Mouse (Mus musculus): ENCODE results near the gene Wbp2. TPM values are rescaled to one million over a fixed set of nuclear protein-coding genes. Genes with fewer than 3 reads are reported as not detected.

Gene Wbp2
- polyA plus RNA-seq, 1 experiment = 124 TPM

GRCm38 (mm10) chr11:116045173-116045572, 41.6 kb downstream of the Wbp2 start:
- Histone ChIP-seq H3K27ac (replicated peaks; ENCODE audit: low read depth, low read length) (no peak overlapping the region), H3K4me3 (ENCODE audit: insufficient read depth, low read depth, low read length) (no peak overlapping the region), H3K4me1 (ENCODE audit: control insufficient read depth, insufficient read depth, insufficient read length, low read length) (no peaks in the 10 kb centered on the region)

GRCm38 (mm10) chr11:116043286-116043685, 43.5 kb downstream of the Wbp2 start:
- Histone ChIP-seq H3K27ac (replicated peaks; ENCODE audit: low read depth, low read length) (no peak overlapping the region), H3K4me3 (ENCODE audit: insufficient read depth, low read depth, low read length) (no peak overlapping the region), H3K4me1 (ENCODE audit: control insufficient read depth, insufficient read depth, insufficient read length, low read length) (no peaks in the 10 kb centered on the region; the same call in 1 of the 2 replicates)

GRCm38 (mm10) chr11:116042372-116043138, 44.2 kb downstream of the Wbp2 start:
- Histone ChIP-seq H3K27ac (replicated peaks; ENCODE audit: low read depth, low read length) (no peak overlapping the region), H3K4me1 (ENCODE audit: control insufficient read depth, insufficient read depth, insufficient read length, low read length) (no peaks in the 10 kb centered on the region; the same call in 1 of the 2 replicates), H3K4me3 (ENCODE audit: insufficient read depth, low read depth, low read length) (no peak overlapping the region)

DNA sequence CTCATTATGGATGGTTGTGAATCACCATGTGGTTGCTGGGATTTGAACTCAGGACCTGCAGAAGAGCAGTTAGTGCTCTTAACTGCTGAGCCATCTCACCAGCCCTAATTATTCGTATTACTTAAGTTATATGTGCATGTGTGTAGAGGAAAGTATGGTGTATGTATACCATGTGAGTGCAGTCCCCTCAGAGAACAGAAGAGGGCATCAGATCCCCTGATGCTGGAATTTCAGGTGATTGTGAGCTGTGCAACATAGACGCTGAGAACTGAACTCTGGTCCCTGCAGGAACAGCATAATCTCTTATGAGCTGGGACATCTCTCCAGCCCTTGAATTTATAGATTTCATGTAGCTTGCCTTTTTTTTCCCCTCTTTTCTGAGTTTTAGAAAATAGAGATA, 45.0 kb downstream of the Wbp2 start:
- no peaks in the 10 kb centered on the region; the same call in 1 of the 2 replicates for H3K4me1 ChIP-seq (ENCODE audit: control insufficient read depth, insufficient read depth, insufficient read length, low read length)
- H3K4me3 ChIP-seq (ENCODE audit: insufficient read depth, low read depth, low read length) = no peak overlapping the region
- H3K27ac ChIP-seq (replicated peaks; ENCODE audit: low read depth, low read length) = no peak overlapping the region

DNA sequence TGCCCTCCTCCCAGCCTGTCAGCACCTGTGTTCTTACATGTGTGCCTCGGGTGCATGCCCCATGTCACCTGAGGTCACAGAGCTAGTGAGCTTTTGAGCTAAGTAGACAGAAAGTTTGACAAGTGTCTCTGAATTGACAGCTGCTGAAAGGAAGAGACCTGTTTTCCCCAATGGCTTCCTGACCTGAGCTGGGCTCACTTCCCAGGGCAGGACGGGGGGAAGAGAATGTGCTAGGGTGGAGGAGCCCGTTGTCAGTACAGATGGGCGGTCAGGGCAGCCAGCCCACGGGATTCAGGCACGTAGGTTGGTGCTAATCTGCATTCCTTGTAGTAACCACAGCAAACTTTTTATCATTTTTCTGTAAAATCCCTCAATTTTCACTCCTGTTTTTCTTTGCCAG, 46.2 kb downstream of the Wbp2 start:
- Histone ChIP-seq H3K27ac (replicated peaks; ENCODE audit: low read depth, low read length) (no peak overlapping the region), H3K4me3 (ENCODE audit: insufficient read depth, low read depth, low read length) (no peak overlapping the region), H3K4me1 (ENCODE audit: control insufficient read depth, insufficient read depth, insufficient read length, low read length) (no peaks in the 10 kb centered on the region; the same call in 1 of the 2 replicates)

GRCm38 (mm10) chr11:116037826-116038225, 49.0 kb downstream of the Wbp2 start:
- H3K4me3 ChIP-seq (ENCODE audit: insufficient read depth, low read depth, low read length) = no peak overlapping the region
- H3K4me1 ChIP-seq (ENCODE audit: control insufficient read depth, insufficient read depth, insufficient read length, low read length) = no peaks in the 10 kb centered on the region; the same call in 1 of the 2 replicates
- H3K27ac ChIP-seq (replicated peaks; ENCODE audit: low read depth, low read length) = no peak overlapping the region

GRCm38 (mm10) chr11:116036671-116037070, 50.1 kb downstream of the Wbp2 start:
- H3K4me3 ChIP-seq (ENCODE audit: insufficient read depth, low read depth, low read length) = no peak overlapping the region
- peaks cover 1% of the 10 kb centered on the region for H3K4me1 ChIP-seq (ENCODE audit: control insufficient read depth, insufficient read depth, insufficient read length, low read length)
- H3K27ac ChIP-seq (replicated peaks; ENCODE audit: low read depth, low read length) = no peak overlapping the region

GRCm38 (mm10) chr11:116034584-116034983, 52.2 kb downstream of the Wbp2 start:
- H3K4me1 ChIP-seq (ENCODE audit: control insufficient read depth, insufficient read depth, insufficient read length, low read length) = peaks cover 3% of the 10 kb centered on the region
- H3K27ac ChIP-seq (replicated peaks; ENCODE audit: low read depth, low read length) = no peak overlapping the region

DNA sequence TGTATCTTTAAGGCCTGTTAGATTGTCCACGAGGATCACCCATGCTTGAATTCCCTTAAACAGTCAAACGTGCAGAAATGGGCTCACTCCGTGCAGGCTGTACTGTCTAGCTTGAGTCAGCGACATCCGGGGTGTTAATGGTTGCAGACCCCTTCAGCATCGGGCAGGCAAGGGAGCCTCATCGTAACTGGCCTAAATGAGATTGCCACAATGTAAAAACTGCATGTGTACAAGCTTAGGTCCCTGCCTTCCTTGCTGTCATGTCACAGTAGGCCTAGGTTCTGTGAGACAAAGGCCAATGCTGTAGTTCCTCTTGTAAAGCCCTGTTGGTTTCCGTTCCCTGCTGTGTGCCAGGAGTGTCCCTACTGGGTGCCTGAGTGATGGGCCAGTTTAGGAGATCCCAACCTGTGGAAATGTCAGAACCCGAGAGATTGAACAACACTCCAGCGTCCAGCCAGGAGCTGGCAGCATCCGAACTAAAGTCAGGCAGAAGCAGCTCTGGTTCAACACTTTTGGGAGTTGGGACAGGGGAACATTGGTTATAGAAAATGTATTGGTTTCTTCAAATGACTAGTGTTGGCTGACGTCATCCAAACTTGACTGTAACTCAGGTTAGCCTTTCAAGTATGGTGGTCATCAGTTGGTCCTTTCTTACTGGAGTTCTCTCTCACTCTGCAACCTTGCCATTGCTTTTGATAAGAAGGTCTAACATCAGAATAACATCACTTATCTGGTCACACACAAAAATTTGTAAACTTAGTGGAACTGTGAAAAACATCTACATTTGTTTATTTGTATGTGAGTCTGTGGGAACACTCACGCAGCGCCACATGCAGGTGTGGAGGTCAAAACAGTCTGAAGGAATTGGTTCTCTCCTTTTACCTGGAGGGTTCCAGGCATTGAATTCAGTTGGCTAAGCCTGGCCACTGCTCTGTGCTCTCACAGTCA, 55.6 kb downstream of the Wbp2 start:
- peak overlapping the region; percentile 93 for H3K27ac ChIP-seq (replicated peaks; ENCODE audit: low read depth, low read length)
- peaks cover 3% of the 10 kb centered on the region; the same call in 1 of the 2 replicates for H3K4me1 ChIP-seq (ENCODE audit: control insufficient read depth, insufficient read depth, insufficient read length, low read length)
- H3K4me3 ChIP-seq (ENCODE audit: insufficient read depth, low read depth, low read length) = peak overlapping the region; percentile 72

More at GRCm38 (mm10) chr11:116034584-116034983, 52.2 kb downstream of the Wbp2 start:
- no peak overlapping the region for H3K4me3 ChIP-seq (ENCODE audit: insufficient read depth, low read depth, low read length)

DNA sequence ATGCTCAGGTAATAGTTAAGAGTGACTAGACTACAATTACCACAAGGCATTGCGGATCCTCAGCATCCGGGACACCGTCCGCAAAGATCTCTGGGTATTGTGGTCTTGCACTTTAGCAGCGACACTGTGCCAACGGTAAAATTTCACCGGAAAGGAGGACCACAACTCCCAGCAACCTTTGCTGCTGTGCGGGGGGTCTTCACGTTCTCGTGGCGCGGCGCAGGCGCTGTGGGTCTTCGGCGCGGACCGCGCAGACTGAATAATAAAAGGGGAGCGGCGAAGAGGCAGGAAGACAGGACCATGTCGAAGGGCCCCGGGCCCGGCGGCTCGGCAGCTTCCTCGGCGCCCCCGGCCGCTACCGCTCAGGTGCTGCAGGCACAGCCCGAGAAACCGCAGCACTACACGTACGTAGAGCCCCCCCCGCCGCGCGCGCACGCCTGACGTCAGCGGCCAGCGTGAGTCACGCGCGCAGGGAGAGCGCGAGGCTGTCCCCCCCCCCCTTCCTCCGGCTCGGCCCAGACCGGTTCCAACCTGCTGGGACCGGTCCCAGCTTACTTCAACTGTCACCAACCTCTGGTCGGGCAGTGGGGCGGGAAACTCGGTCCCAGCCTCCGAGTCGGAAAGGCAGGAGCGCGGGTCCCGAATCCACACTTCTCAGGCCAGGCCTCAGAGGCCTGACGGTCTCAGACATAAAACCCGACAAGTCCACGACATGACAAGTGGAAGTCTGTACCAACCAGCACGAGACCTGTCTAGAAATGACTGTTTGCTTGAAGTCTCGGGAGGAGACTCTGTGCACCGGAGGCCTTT, 56.5 kb downstream of the Wbp2 start, which contains the start of gene Unk:
Gene Unk, plus strand, starts transcription at position 235 of the 810 bp plus-strand sequence.
- H3K27ac ChIP-seq (replicated peaks; ENCODE audit: low read depth, low read length) = peak within 1 kb of the TSS; percentile 93

GRCm38 (mm10) chr11:116029086-116029865, 57.5 kb downstream of the Wbp2 start:
- peaks cover 3% of the 10 kb centered on the region; the same call in 1 of the 2 replicates for H3K4me1 ChIP-seq (ENCODE audit: control insufficient read depth, insufficient read depth, insufficient read length, low read length)
- no peak overlapping the region for H3K4me3 ChIP-seq (ENCODE audit: insufficient read depth, low read depth, low read length)
- H3K27ac ChIP-seq (replicated peaks; ENCODE audit: low read depth, low read length) = no peak overlapping the region

More for the DNA sequence above, 56.5 kb downstream of the Wbp2 start, which contains the start of gene Unk:
- peak within 1 kb of the TSS; percentile 72 for H3K4me3 ChIP-seq (ENCODE audit: insufficient read depth, low read depth, low read length)
- peaks cover 3% of the 10 kb centered on the region; the same call in 1 of the 2 replicates for H3K4me1 ChIP-seq (ENCODE audit: control insufficient read depth, insufficient read depth, insufficient read length, low read length)

All from brown adipose tissue, adult 24 weeks (tissue).